ENCODE assay signal across 19 mouse cellular contexts in the genomic region with DNA sequence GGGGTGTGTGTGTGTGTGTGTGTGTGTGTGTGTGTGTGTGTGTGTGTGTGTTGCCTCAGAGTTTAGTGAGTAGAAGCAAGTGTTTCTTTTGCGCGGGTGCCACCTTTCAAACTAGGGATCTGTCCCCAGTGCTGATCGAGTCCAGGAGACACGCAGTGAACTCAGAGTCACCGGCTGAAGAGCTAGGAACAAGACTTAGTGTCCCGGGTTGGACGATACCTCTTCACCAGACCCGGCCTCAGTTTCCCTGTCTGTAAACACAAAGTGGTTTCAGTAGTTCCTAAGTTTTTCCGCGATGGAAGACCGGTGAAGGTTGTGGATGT. TPM values are rescaled to one million over a fixed set of nuclear protein-coding genes. Genes with fewer than 3 reads are reported as not detected.
DNase-seq lines count a peak whose midpoint lies in the region; ATAC-seq and TF ChIP-seq lines count a peak whose summit lies in the region.
"Had no signal": no experiment of that assay in that cellular context is flagged by ENCODE, and none has a peak within 500 bp of the region (broad histone marks: within the 10 kb centered on the region; RNA-seq: fewer than 3 reads in every experiment).

No protein-coding gene starts in this region.

- DNase-seq in right cerebral cortex, postnatal 14 days: no peak
- DNase-seq in c-Kit-positive CD71-positive TER-119-positive erythroid progenitor cells, embryonic 14.5 days (ENCODE audit: low spot score): no peak
- no peak for DNase-seq in left cerebral cortex, postnatal 10 days (ENCODE audit: extremely low spot score in 1 of 2, low spot score in 2 of 2)
- DNase-seq: cerebellum, adult 11-12 months; right cerebral cortex, postnatal 4 days; thymus, postnatal 4 days had no signal

- H3K4me1 ChIP-seq in intestine, embryonic 15.5 days (replicated peaks): peaks cover 17% of the 10 kb centered on the region
- H3K4me1 ChIP-seq in intestine, postnatal 0 days (replicated peaks; ENCODE audit: control insufficient read depth, insufficient read depth, low read length): no peaks in the 10 kb centered on the region
- peaks cover 46% of the 10 kb centered on the region for H3K4me1 ChIP-seq in embryonic facial prominence, embryonic 15.5 days
- H3K4me1 ChIP-seq in hindbrain, embryonic 15.5 days (replicated peaks): peaks cover 44% of the 10 kb centered on the region
- H3K4me1 ChIP-seq in neural tube, embryonic 13.5 days (replicated peaks): peaks cover 51% of the 10 kb centered on the region

- no peak for TF ChIP-seq CTCF in intestine, postnatal 0 days (IDR thresholded peaks at IDR 0.05; ENCODE audit: low read depth)

- 0 out of 2 replicates have a peak overlapping the region, but pooled peaks have one; percentile 1 for H3K4me3 ChIP-seq in intestine, embryonic 15.5 days (replicated peaks)
- no peak overlapping the region for H3K4me3 ChIP-seq in intestine, postnatal 0 days (ENCODE audit: low read depth, low read length)
- H3K4me3 ChIP-seq in embryonic facial prominence, embryonic 15.5 days (replicated peaks): no peak overlapping the region; the same call in 1 of the 2 replicates
- H3K4me3 ChIP-seq in hindbrain, embryonic 15.5 days: no peak overlapping the region
- peak overlapping the region; percentile 42 for H3K4me3 ChIP-seq in neural tube, embryonic 13.5 days
- H3K4me3 ChIP-seq: liver, embryonic 15.5 days; stomach, embryonic 15.5 days had no signal

- H3K9ac ChIP-seq in intestine, embryonic 15.5 days: no peak overlapping the region
- H3K9ac ChIP-seq in intestine, postnatal 0 days (ENCODE audit: low read depth, low read length): no peak overlapping the region
- no peak overlapping the region for H3K9ac ChIP-seq in embryonic facial prominence, embryonic 15.5 days
- no peak overlapping the region for H3K9ac ChIP-seq in hindbrain, embryonic 15.5 days
- H3K9ac ChIP-seq in neural tube, embryonic 13.5 days: peak overlapping the region; percentile 63
- H3K9ac ChIP-seq: heart, embryonic 15.5 days; liver, embryonic 15.5 days; stomach, embryonic 15.5 days had no signal

- peaks cover 92% of the 10 kb centered on the region for H3K27me3 ChIP-seq in intestine, embryonic 15.5 days (replicated peaks)
- H3K27me3 ChIP-seq in intestine, postnatal 0 days (replicated peaks; ENCODE audit: control insufficient read depth, insufficient read depth, low read length): peaks cover 94% of the 10 kb centered on the region
- peaks cover 99% of the 10 kb centered on the region for H3K27me3 ChIP-seq in embryonic facial prominence, embryonic 15.5 days
- peaks cover 90% of the 10 kb centered on the region for H3K27me3 ChIP-seq in hindbrain, embryonic 15.5 days
- peaks cover 99% of the 10 kb centered on the region for H3K27me3 ChIP-seq in neural tube, embryonic 13.5 days

- 2% methylated on average over 11 of the region's 11 CpGs for WGBS in intestine, embryonic 15.5 days
- WGBS in intestine, postnatal 0 days: 2% methylated on average over 11 of the region's 11 CpGs
- 2% methylated on average over 11 of the region's 11 CpGs for WGBS in embryonic facial prominence, embryonic 15.5 days
- under 1% methylated on average over 11 of the region's 11 CpGs for WGBS in hindbrain, embryonic 15.5 days
- WGBS in neural tube, embryonic 13.5 days: under 1% methylated on average over 11 of the region's 11 CpGs

- intact Hi-C loops in left cerebral cortex, postnatal 10 days (cut with DNase I): no loop called here

- H3K4me2 ChIP-seq in intestine, embryonic 15.5 days (replicated peaks): no peak overlapping the region
- no peak overlapping the region for H3K4me2 ChIP-seq in intestine, postnatal 0 days (replicated peaks; ENCODE audit: low read depth)
- H3K4me2 ChIP-seq in embryonic facial prominence, embryonic 15.5 days (replicated peaks): peak overlapping the region; percentile 34; the same call in 1 of the 2 replicates
- H3K4me2 ChIP-seq in hindbrain, embryonic 15.5 days: 0 out of 2 replicates have a peak overlapping the region, but pooled peaks have one; percentile 36
- H3K4me2 ChIP-seq in neural tube, embryonic 13.5 days: peak overlapping the region; percentile 53
- H3K4me2 ChIP-seq: liver, embryonic 15.5 days; stomach, embryonic 15.5 days had no signal

- H3K27ac ChIP-seq in intestine, embryonic 15.5 days: no peak overlapping the region
- no peak overlapping the region for H3K27ac ChIP-seq in intestine, postnatal 0 days (ENCODE audit: low read depth, low read length)
- no peak overlapping the region for H3K27ac ChIP-seq in embryonic facial prominence, embryonic 15.5 days (replicated peaks)
- no peak overlapping the region for H3K27ac ChIP-seq in hindbrain, embryonic 15.5 days (replicated peaks)
- H3K27ac ChIP-seq in neural tube, embryonic 13.5 days (replicated peaks): peak overlapping the region; percentile 78; the same call in 1 of the 2 replicates
- H3K27ac ChIP-seq: heart, embryonic 15.5 days; liver, embryonic 15.5 days; stomach, embryonic 15.5 days had no signal

- no peak for ATAC-seq in intestine, embryonic 15.5 days
- no peak for ATAC-seq in intestine, postnatal 0 days
- no peak for ATAC-seq in embryonic facial prominence, embryonic 15.5 days (ENCODE audit: insufficient number of reproducible peaks, low FRiP score, low TSS enrichment, low read depth)
- no peak for ATAC-seq in hindbrain, embryonic 15.5 days (ENCODE audit: low FRiP score, low read depth)
- ATAC-seq in neural tube, embryonic 13.5 days (ENCODE audit: low read depth): no peak
- ATAC-seq: intestine, embryonic 16.5 days; Patski had no signal

- no peaks in the 10 kb centered on the region for H3K9me3 ChIP-seq in intestine, embryonic 15.5 days
- no peaks in the 10 kb centered on the region for H3K9me3 ChIP-seq in intestine, postnatal 0 days (ENCODE audit: control insufficient read depth)
- no peaks in the 10 kb centered on the region for H3K9me3 ChIP-seq in embryonic facial prominence, embryonic 15.5 days (replicated peaks)
- no peaks in the 10 kb centered on the region for H3K9me3 ChIP-seq in hindbrain, embryonic 15.5 days
- no peaks in the 10 kb centered on the region for H3K9me3 ChIP-seq in neural tube, embryonic 13.5 days
- H3K9me3 ChIP-seq: heart, embryonic 15.5 days; liver, embryonic 15.5 days; stomach, embryonic 15.5 days had no signal

- no peaks in the 10 kb centered on the region for H3K36me3 ChIP-seq in intestine, embryonic 15.5 days
- H3K36me3 ChIP-seq in intestine, postnatal 0 days (ENCODE audit: control insufficient read depth, insufficient read depth): no peaks in the 10 kb centered on the region
- H3K36me3 ChIP-seq in embryonic facial prominence, embryonic 15.5 days: no peaks in the 10 kb centered on the region
- no peaks in the 10 kb centered on the region for H3K36me3 ChIP-seq in hindbrain, embryonic 15.5 days
- no peaks in the 10 kb centered on the region for H3K36me3 ChIP-seq in neural tube, embryonic 13.5 days
- H3K36me3 ChIP-seq: heart, embryonic 15.5 days; liver, embryonic 15.5 days; stomach, embryonic 15.5 days had no signal

RNA-seq across cellular contexts. Expression of a gene that starts 1.6 kb away (rescaled TPM):
- polyA plus RNA-seq in intestine, embryonic 15.5 days (2015; fragmentation: Nextera tagmentation; extraction: Ambion mirVana): 0.05 and 0.06 TPM in 2 replicates
- polyA plus RNA-seq in intestine, postnatal 0 days (2015; fragmentation: Nextera tagmentation; extraction: Ambion mirVana): not detected in 2 replicates
- polyA plus RNA-seq in embryonic facial prominence, embryonic 15.5 days (2015; fragmentation: Nextera tagmentation; extraction: Ambion mirVana): 0.08 and 0.19 TPM in 2 replicates
- polyA plus RNA-seq in hindbrain, embryonic 15.5 days (2015; fragmentation: Nextera tagmentation; extraction: Ambion mirVana): 1.7 and 3.1 TPM in 2 replicates
- 36.4 and 45.9 TPM in 2 replicates for polyA plus RNA-seq in neural tube, embryonic 13.5 days (2015; fragmentation: Nextera tagmentation; extraction: Ambion mirVana)
- total RNA-seq in left cerebral cortex, postnatal 10 days (2021): under 1 TPM; 0.36 to 0.54 TPM
- total RNA-seq: adrenal gland, postnatal 36 days; gastrocnemius, postnatal 10 days; megakaryocyte progenitor cell, adult 5-6 weeks had no signal
- polyA plus RNA-seq: heart, embryonic 15.5 days; intestine, embryonic 16.5 days; liver, embryonic 15.5 days; Patski; stomach, embryonic 15.5 days had no signal

RNA-seq across cellular contexts. Expression of a gene that starts 29.0 kb away (rescaled TPM):
- 63.1 and 69.3 TPM in 2 replicates for polyA plus RNA-seq in intestine, embryonic 15.5 days (2015; fragmentation: Nextera tagmentation; extraction: Ambion mirVana)
- polyA plus RNA-seq in intestine, postnatal 0 days (2015; fragmentation: Nextera tagmentation; extraction: Ambion mirVana): 18.2 and 18.8 TPM in 2 replicates
- polyA plus RNA-seq in embryonic facial prominence, embryonic 15.5 days (2015; fragmentation: Nextera tagmentation; extraction: Ambion mirVana): 61.8 and 64.0 TPM in 2 replicates
- polyA plus RNA-seq in hindbrain, embryonic 15.5 days (2015; fragmentation: Nextera tagmentation; extraction: Ambion mirVana): 42.0 and 42.4 TPM in 2 replicates
- 41.9 and 42.6 TPM in 2 replicates for polyA plus RNA-seq in neural tube, embryonic 13.5 days (2015; fragmentation: Nextera tagmentation; extraction: Ambion mirVana)
- total RNA-seq in left cerebral cortex, postnatal 10 days (2021): 10 to 100 TPM; 24.2 to 26.3 TPM

RNA-seq across cellular contexts. Expression of a gene that starts 46.7 kb away (rescaled TPM):
- polyA plus RNA-seq in intestine, embryonic 15.5 days (2015; fragmentation: Nextera tagmentation; extraction: Ambion mirVana): 31.2 and 31.3 TPM in 2 replicates
- 13.4 and 14.5 TPM in 2 replicates for polyA plus RNA-seq in intestine, postnatal 0 days (2015; fragmentation: Nextera tagmentation; extraction: Ambion mirVana)
- 40.9 and 42.3 TPM in 2 replicates for polyA plus RNA-seq in embryonic facial prominence, embryonic 15.5 days (2015; fragmentation: Nextera tagmentation; extraction: Ambion mirVana)
- 17.6 and 18.1 TPM in 2 replicates for polyA plus RNA-seq in hindbrain, embryonic 15.5 days (2015; fragmentation: Nextera tagmentation; extraction: Ambion mirVana)
- polyA plus RNA-seq in neural tube, embryonic 13.5 days (2015; fragmentation: Nextera tagmentation; extraction: Ambion mirVana): 19.3 and 21.6 TPM in 2 replicates
- total RNA-seq in left cerebral cortex, postnatal 10 days (2021): 10 to 100 TPM; 39.7 to 40.5 TPM

Comparison
In these comparisons a context has a peak if more than half of its experiments do, and no peak if none do; other contexts are left out.
1. H3K4me3 ChIP-seq: peak in intestine, embryonic 15.5 days (single experiment) and neural tube, embryonic 13.5 days (single experiment); none in intestine, postnatal 0 days (single experiment), embryonic facial prominence, embryonic 15.5 days (single experiment) and hindbrain, embryonic 15.5 days (single experiment).
2. H3K4me2 ChIP-seq: peak in embryonic facial prominence, embryonic 15.5 days (single experiment), hindbrain, embryonic 15.5 days (single experiment) and neural tube, embryonic 13.5 days (single experiment); none in intestine, embryonic 15.5 days (single experiment) and intestine, postnatal 0 days (single experiment).